Mouse (Mus musculus) heart, postnatal 0 days (tissue): ENCODE measurements around the gene Gm49325. TPM values are rescaled to one million over a fixed set of nuclear protein-coding genes. Genes with fewer than 3 reads are reported as not detected.
A peak's percentile ranks its signal among the peaks of the same experiment; 100 is the strongest.

Source experiments
- ATAC-seq: fragments of 200-750 bp; cut with Nextera tagmentation; 2 replicates; pipeline ENCODE4 v1.8.0; 2017; ENCODE audit warnings: low read depth, moderate number of reproducible peaks, moderate library complexity; ENCODE audit not compliant: insufficient read depth
- DNase-seq: peaks from one replicate; pipeline ENCODE4 v3.0.0-alpha.2; 2016; ENCODE audit warnings: low spot score
- H3K27ac ChIP-seq: fragments of 300-500 bp; sonication (generic); 2 replicates; pipeline ENCODE4 v1.5.1; 2014; ENCODE audit warnings: low read depth, mild to moderate bottlenecking
- H3K27me3 ChIP-seq: fragments of 300-500 bp; sonication (generic); 2 replicates; pipeline ENCODE4 v1.6.1; 2014; ENCODE audit warnings: low read length, mixed read lengths; ENCODE audit not compliant: control insufficient read depth, insufficient read depth
- H3K36me3 ChIP-seq: fragments of 300-500 bp; sonication (generic); replicated peaks from 2 replicates; pipeline ENCODE4 v1.6.1; 2014; ENCODE audit warnings: low read length, mixed read lengths; ENCODE audit not compliant: control insufficient read depth, insufficient read depth
- H3K4me1 ChIP-seq: fragments of 300-500 bp; sonication (generic); 2 replicates; pipeline ENCODE4 v1.6.1; 2014; ENCODE audit warnings: antibody characterized with exemption; ENCODE audit not compliant: control insufficient read depth, insufficient read depth
- H3K4me2 ChIP-seq: fragments of 300-500 bp; sonication (generic); 2 replicates; pipeline ENCODE4 v1.6.1; 2014; ENCODE audit warnings: low read depth, mild to moderate bottlenecking, low read length, moderate library complexity
- H3K4me3 ChIP-seq: fragments of 300-500 bp; sonication (generic); 2 replicates; pipeline ENCODE4 v1.5.1; 2014; ENCODE audit warnings: low read depth, low read length
- H3K9ac ChIP-seq: fragments of 300-500 bp; sonication (generic); replicated peaks from 2 replicates; pipeline ENCODE4 v1.6.1; 2014; ENCODE audit warnings: low read depth, low read length, mixed read lengths
- H3K9me3 ChIP-seq: fragments of 300-500 bp; sonication (generic); replicated peaks from 2 replicates; pipeline ENCODE4 v1.6.1; 2016; ENCODE audit warnings: low read length; ENCODE audit not compliant: control insufficient read depth
- CTCF ChIP-seq: IDR thresholded peaks from 2 replicates; pipeline ENCODE4 v1.5.1; 2016; ENCODE audit warnings: antibody characterized with exemption, control low read depth, low read depth
- EP300 ChIP-seq: IDR thresholded peaks from 2 replicates; pipeline ENCODE4 v1.6.1; 2016; ENCODE audit warnings: antibody characterized with exemption, low read depth
- WGBS: fragments of 180-500 bp; shearing (Covaris S2); extraction: QIAGEN DNeasy Blood & Tissue Kit; methylation state at CpG from one replicate; pipeline ENCODE4 v1.1.7; 2014; 5-methylcytosine and 5-hydroxymethylcytosine counted together
- polyA plus RNA-seq: library from polyadenylated mRNA; unstranded; fragments of >200 nt; fragmentation: Nextera tagmentation; extraction: Ambion mirVana; gene quantifications from 2 replicates; pipeline ENCODE4 v1.2.1, GENCODE M21; 2015
- total RNA-seq: library from RNA; depleted of rRNA; stranded (reverse); fragments of >200 nt; gene quantifications from 2 replicates; pipeline ENCODE4 v1.2.3, GENCODE M21; 2014; ENCODE audit warnings: low replicate concordance

Gm49325 gene
- total and polyA plus RNA-seq, 2 experiments from 2014 or later: 13.7 TPM; not detected in 1

DNA sequence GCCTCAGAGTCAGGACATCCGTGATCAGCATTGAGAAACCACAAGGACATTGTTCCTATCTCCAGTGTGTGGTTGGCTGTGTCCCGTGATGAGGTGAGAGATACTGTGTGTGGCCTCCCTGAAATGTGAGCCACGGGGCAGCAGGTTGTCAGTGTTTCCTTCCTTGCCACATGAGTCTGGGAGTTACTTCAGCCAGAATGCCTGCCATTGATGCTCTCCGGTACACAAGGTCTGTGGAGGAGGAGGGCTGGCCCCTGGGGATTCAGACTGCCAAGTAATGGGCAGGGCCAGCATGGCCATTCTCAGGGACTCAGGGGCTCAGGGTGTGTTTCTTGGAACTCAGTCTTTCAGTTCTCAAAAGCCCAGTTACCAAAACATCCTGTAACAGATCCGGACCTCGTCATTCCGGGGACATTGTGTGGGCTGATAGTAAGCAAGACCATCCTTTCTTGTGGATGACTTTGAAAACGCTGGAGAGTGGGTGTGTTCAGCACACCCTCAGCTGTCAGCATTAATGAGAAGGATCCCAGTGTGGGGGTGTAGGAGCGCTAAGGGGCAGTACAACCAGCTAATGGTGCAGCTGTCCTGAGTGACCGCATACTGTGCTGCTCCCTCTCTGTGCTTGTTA lies 22.1 kb upstream of the Gm49325 start:
- no peak overlapping the region; the same call in 1 of the 2 replicates for H3K4me3 ChIP-seq
- H3K4me1 ChIP-seq: peaks cover 33% of the 10 kb centered on the region
- TF ChIP-seq CTCF (no peak), EP300 (0 out of 2 replicates have a peak, but pooled peaks have one; percentile 35)
- H3K4me2 ChIP-seq: peak overlapping the region; percentile 22
- ATAC-seq (peak; percentile 18), DNase-seq (peak; percentile 64)
- no peak overlapping the region for H3K9ac ChIP-seq
- H3K36me3 ChIP-seq: peaks cover 13% of the 10 kb centered on the region
- no peaks in the 10 kb centered on the region for H3K9me3 ChIP-seq
- H3K27me3 ChIP-seq: no peaks in the 10 kb centered on the region
- H3K27ac ChIP-seq: peak overlapping the region; percentile 43
- WGBS: 41% methylated on average over 10 of the region's 10 CpGs

- no peak overlapping the region for H3K9ac ChIP-seq
- ATAC-seq: no peak
- WGBS: 90% methylated on average over 3 of the region's 3 CpGs
Measured at GRCm38 (mm10) chr10:77586637-77587036, 19.4 kb upstream of the Gm49325 start.

GRCm38 (mm10) chr10:77587091-77587775 lies 18.8 kb upstream of the Gm49325 start:
- Histone ChIP-seq H3K9me3 (no peaks in the 10 kb centered on the region), H3K27ac (0 out of 2 replicates have a peak overlapping the region, but pooled peaks have one; percentile 15), H3K4me2 (no peak overlapping the region), H3K27me3 (no peaks in the 10 kb centered on the region), H3K4me1 (peaks cover 36% of the 10 kb centered on the region), H3K4me3 (no peak overlapping the region), H3K36me3 (peaks cover 42% of the 10 kb centered on the region), H3K9ac (no peak overlapping the region)
- DNase-seq (no peak), ATAC-seq (no peak)
- 90% methylated on average over 6 of the region's 6 CpGs for WGBS
- no peak for TF ChIP-seq EP300
- no peak for TF ChIP-seq CTCF

More at GRCm38 (mm10) chr10:77586637-77587036, 19.4 kb upstream of the Gm49325 start:
- Histone ChIP-seq H3K27ac (no peak overlapping the region), H3K4me2 (no peak overlapping the region), H3K36me3 (peaks cover 37% of the 10 kb centered on the region), H3K27me3 (no peaks in the 10 kb centered on the region), H3K4me1 (peaks cover 36% of the 10 kb centered on the region), H3K9me3 (no peaks in the 10 kb centered on the region), H3K4me3 (no peak overlapping the region)
- DNase-seq: no peak
- TF ChIP-seq EP300: no peak
- TF ChIP-seq CTCF: no peak

- H3K4me2 ChIP-seq: no peak overlapping the region
- DNase-seq (no peak), ATAC-seq (no peak)
- peaks cover 28% of the 10 kb centered on the region for H3K4me1 ChIP-seq
- H3K9me3 ChIP-seq: no peaks in the 10 kb centered on the region
- no peak for TF ChIP-seq EP300
- no peak for TF ChIP-seq CTCF
- no peaks in the 10 kb centered on the region for H3K27me3 ChIP-seq
- 85% methylated on average over 2 of the region's 2 CpGs for WGBS
- H3K27ac ChIP-seq: no peak overlapping the region
- H3K4me3 ChIP-seq: no peak overlapping the region
- no peak overlapping the region for H3K9ac ChIP-seq
- H3K36me3 ChIP-seq: peaks cover 49% of the 10 kb centered on the region
Measured at GRCm38 (mm10) chr10:77588036-77588435, 18.0 kb upstream of the Gm49325 start.

- Histone ChIP-seq H3K27ac (peak overlapping the region; percentile 12; the same call in 1 of the 2 replicates), H3K36me3 (peaks cover 59% of the 10 kb centered on the region), H3K4me1 (peaks cover 19% of the 10 kb centered on the region; the same call in 1 of the 2 replicates), H3K27me3 (no peaks in the 10 kb centered on the region), H3K9ac (no peak overlapping the region), H3K4me2 (peak overlapping the region; percentile 30; the same call in 1 of the 2 replicates), H3K9me3 (no peaks in the 10 kb centered on the region), H3K4me3 (no peak overlapping the region)
- no peak for TF ChIP-seq CTCF
- TF ChIP-seq EP300: no peak
- DNase-seq (no peak), ATAC-seq (no peak)
- WGBS: 52% methylated on average over 7 of the region's 7 CpGs
Measured at GRCm38 (mm10) chr10:77589117-77589516, 16.9 kb upstream of the Gm49325 start.
